ENCODE assay signal across 34 mouse cellular contexts in the genomic region with DNA sequence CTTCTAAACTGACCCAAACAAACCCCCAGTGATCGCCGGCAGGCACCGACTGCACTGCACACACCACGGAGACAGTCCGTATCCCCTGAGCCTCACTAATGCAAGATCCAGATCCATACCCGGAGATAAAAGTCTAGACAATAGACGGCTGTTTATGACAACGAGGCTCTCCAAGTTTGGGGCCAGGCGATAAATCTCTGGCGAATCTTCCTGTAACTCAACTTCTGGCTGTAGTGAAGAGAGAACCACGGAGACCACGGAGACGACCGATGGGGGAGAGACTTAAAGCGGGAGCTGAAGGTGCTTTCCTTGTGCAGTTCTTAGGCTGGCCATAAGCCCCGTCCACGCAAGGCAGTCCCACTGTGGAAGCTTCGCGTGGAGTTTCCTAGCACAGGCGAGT. TPM values are rescaled to one million over a fixed set of nuclear protein-coding genes. Genes with fewer than 3 reads are reported as not detected.
DNase-seq lines count a peak whose midpoint lies in the region; ATAC-seq and TF ChIP-seq lines count a peak whose summit lies in the region.
"Had no signal": no experiment of that assay in that cellular context is flagged by ENCODE, and none has a peak within 500 bp of the region (broad histone marks: within the 10 kb centered on the region; RNA-seq: fewer than 3 reads in every experiment).

No protein-coding gene starts in this region.

- no peak for ATAC-seq in hindbrain, embryonic 14.5 days (ENCODE audit: low FRiP score)
- no peak for ATAC-seq in neural tube, embryonic 11.5 days (ENCODE audit: insufficient read depth, low FRiP score, low TSS enrichment)
- no peak for ATAC-seq in limb, embryonic 14.5 days (ENCODE audit: low FRiP score, low read depth)
- ATAC-seq in neural tube, embryonic 15.5 days (ENCODE audit: low FRiP score), result no peak
- ATAC-seq: CD4-positive, CD25-positive, alpha-beta regulatory T cell, adult 4 months; forebrain, postnatal 0 days; midbrain, embryonic 15.5 days had no signal

- H3K27ac ChIP-seq in hindbrain, embryonic 10.5 days, result no peak overlapping the region
- H3K27ac ChIP-seq in hindbrain, embryonic 14.5 days, result no peak overlapping the region
- no peak overlapping the region for H3K27ac ChIP-seq in neural tube, embryonic 11.5 days (ENCODE audit: low read depth, low read length)
- H3K27ac ChIP-seq in limb, embryonic 14.5 days (replicated peaks; ENCODE audit: low read depth, low read length), result peak overlapping the region; percentile 62; the same call in 1 of the 2 replicates
- H3K27ac ChIP-seq in neural tube, embryonic 15.5 days (replicated peaks), result peak overlapping the region; percentile 80
- H3K27ac ChIP-seq: embryonic facial prominence, embryonic 13.5 days; forebrain, embryonic 10.5 days; hindbrain, embryonic 12.5 days; liver, embryonic 14.5 days; midbrain, embryonic 10.5 days; midbrain, embryonic 15.5 days; stomach, postnatal 0 days had no signal

- DNase-seq in hindbrain, embryonic 10.5 days (ENCODE audit: low spot score), result peak; percentile 41
- no peak for DNase-seq in hindbrain, embryonic 14.5 days (ENCODE audit: low spot score)
- DNase-seq in neural tube, embryonic 11.5 days (ENCODE audit: low spot score), result no peak
- no peak for DNase-seq in neural tube, embryonic 10.5 days (ENCODE audit: extremely low spot score, low spot score)
- DNase-seq in limb, embryonic 14.5 days (ENCODE audit: low spot score), result no peak
- no peak for DNase-seq in embryo, embryonic 11 days
- no peak for DNase-seq in urinary bladder, postnatal 4 days (ENCODE audit: low spot score in 2 of 2)
- DNase-seq: adrenal gland, postnatal 36 days; cerebellum, adult 2 months; cerebellum, postnatal 36 days; forebrain, postnatal 0 days; gastrocnemius, postnatal 10 days; heart, postnatal 14 days; kidney, adult 2 months; kidney, postnatal 14 days; layer of hippocampus, adult 9-11 months; liver; lung, embryonic 14.5 days; lung, postnatal 14 days; right cerebral cortex, postnatal 4 days; thymus, adult 18-20 months; thymus, postnatal 36 days had no signal

- no peaks in the 10 kb centered on the region for H3K36me3 ChIP-seq in hindbrain, embryonic 10.5 days
- H3K36me3 ChIP-seq in hindbrain, embryonic 14.5 days (replicated peaks; ENCODE audit: control insufficient read depth, insufficient read depth), result no peaks in the 10 kb centered on the region
- H3K36me3 ChIP-seq in neural tube, embryonic 11.5 days (ENCODE audit: control insufficient read depth, insufficient read depth, low read length), result no peaks in the 10 kb centered on the region
- no peaks in the 10 kb centered on the region for H3K36me3 ChIP-seq in limb, embryonic 14.5 days (ENCODE audit: control insufficient read depth, insufficient read depth, low read length)
- no peaks in the 10 kb centered on the region for H3K36me3 ChIP-seq in neural tube, embryonic 15.5 days
- H3K36me3 ChIP-seq: embryonic facial prominence, embryonic 13.5 days; forebrain, embryonic 10.5 days; hindbrain, embryonic 12.5 days; midbrain, embryonic 10.5 days; midbrain, embryonic 15.5 days had no signal

- H3K27me3 ChIP-seq in hindbrain, embryonic 10.5 days (ENCODE audit: insufficient read depth, poor library complexity, severe bottlenecking), result peaks cover 100% of the 10 kb centered on the region
- H3K27me3 ChIP-seq in hindbrain, embryonic 14.5 days (ENCODE audit: control insufficient read depth, insufficient read depth, low read length), result peaks cover 100% of the 10 kb centered on the region
- H3K27me3 ChIP-seq in neural tube, embryonic 11.5 days (ENCODE audit: control insufficient read depth, insufficient read depth, low read length), result peaks cover 99% of the 10 kb centered on the region
- peaks cover 89% of the 10 kb centered on the region for H3K27me3 ChIP-seq in limb, embryonic 14.5 days (ENCODE audit: control insufficient read depth, insufficient read depth, low read length)
- H3K27me3 ChIP-seq in neural tube, embryonic 15.5 days (replicated peaks), result peaks cover 81% of the 10 kb centered on the region

- H3K4me2 ChIP-seq in hindbrain, embryonic 14.5 days (replicated peaks), result no peak overlapping the region
- H3K4me2 ChIP-seq in neural tube, embryonic 11.5 days (ENCODE audit: low read depth), result peak overlapping the region; percentile 13
- H3K4me2 ChIP-seq in limb, embryonic 14.5 days (replicated peaks; ENCODE audit: low read depth, low read length, severe bottlenecking), result peak overlapping the region; percentile 24
- peak overlapping the region; percentile 41 for H3K4me2 ChIP-seq in neural tube, embryonic 15.5 days
- H3K4me2 ChIP-seq: embryonic facial prominence, embryonic 13.5 days; hindbrain, embryonic 12.5 days; lung, embryonic 14.5 days; midbrain, embryonic 15.5 days had no signal

- no peak overlapping the region for H3K9ac ChIP-seq in hindbrain, embryonic 14.5 days
- 0 out of 2 replicates have a peak overlapping the region, but pooled peaks have one; percentile 20 for H3K9ac ChIP-seq in neural tube, embryonic 11.5 days (ENCODE audit: low read length)
- H3K9ac ChIP-seq in limb, embryonic 14.5 days (ENCODE audit: low read depth, low read length, severe bottlenecking), result peak overlapping the region; percentile 29; the same call in 1 of the 2 replicates
- H3K9ac ChIP-seq in neural tube, embryonic 15.5 days (replicated peaks), result 0 out of 2 replicates have a peak overlapping the region, but pooled peaks have one; percentile 6
- H3K9ac ChIP-seq: embryonic facial prominence, embryonic 13.5 days; forebrain, postnatal 0 days; hindbrain, embryonic 12.5 days; liver, embryonic 14.5 days; lung, embryonic 14.5 days; midbrain, embryonic 15.5 days had no signal

- H3K9me3 ChIP-seq in hindbrain, embryonic 10.5 days, result no peaks in the 10 kb centered on the region
- H3K9me3 ChIP-seq in hindbrain, embryonic 14.5 days (ENCODE audit: control insufficient read depth, low read length), result no peaks in the 10 kb centered on the region
- no peaks in the 10 kb centered on the region for H3K9me3 ChIP-seq in neural tube, embryonic 11.5 days (ENCODE audit: control insufficient read depth, low read length)
- no peaks in the 10 kb centered on the region for H3K9me3 ChIP-seq in limb, embryonic 14.5 days (ENCODE audit: control insufficient read depth, low read length)
- no peaks in the 10 kb centered on the region for H3K9me3 ChIP-seq in neural tube, embryonic 15.5 days (replicated peaks)
- H3K9me3 ChIP-seq: embryonic facial prominence, embryonic 13.5 days; forebrain, embryonic 10.5 days; hindbrain, embryonic 12.5 days; midbrain, embryonic 10.5 days; midbrain, embryonic 15.5 days had no signal

- no peak overlapping the region for H3K4me3 ChIP-seq in hindbrain, embryonic 10.5 days
- no peak overlapping the region for H3K4me3 ChIP-seq in hindbrain, embryonic 14.5 days (replicated peaks; ENCODE audit: low read length)
- peak overlapping the region; percentile 11; the same call in 1 of the 2 replicates for H3K4me3 ChIP-seq in neural tube, embryonic 11.5 days (ENCODE audit: low read depth, low read length)
- H3K4me3 ChIP-seq in limb, embryonic 14.5 days (replicated peaks; ENCODE audit: low read length), result peak overlapping the region; percentile 13; the same call in 1 of the 2 replicates
- H3K4me3 ChIP-seq in neural tube, embryonic 15.5 days (replicated peaks), result peak overlapping the region; percentile 24
- H3K4me3 ChIP-seq: embryonic facial prominence, embryonic 13.5 days; forebrain, embryonic 10.5 days; hindbrain, embryonic 12.5 days; midbrain, embryonic 10.5 days; midbrain, embryonic 15.5 days had no signal

- no peaks in the 10 kb centered on the region for H3K4me1 ChIP-seq in hindbrain, embryonic 10.5 days (replicated peaks)
- H3K4me1 ChIP-seq in hindbrain, embryonic 14.5 days (replicated peaks; ENCODE audit: control insufficient read depth, insufficient read depth, low read length), result no peaks in the 10 kb centered on the region
- no peaks in the 10 kb centered on the region for H3K4me1 ChIP-seq in neural tube, embryonic 11.5 days (ENCODE audit: control insufficient read depth, insufficient read depth, low read length)
- H3K4me1 ChIP-seq in limb, embryonic 14.5 days (ENCODE audit: control insufficient read depth, insufficient read depth, low read length), result no peaks in the 10 kb centered on the region
- no peaks in the 10 kb centered on the region for H3K4me1 ChIP-seq in neural tube, embryonic 15.5 days
- H3K4me1 ChIP-seq: embryonic facial prominence, embryonic 13.5 days; hindbrain, embryonic 12.5 days; midbrain, embryonic 10.5 days; midbrain, embryonic 15.5 days had no signal

- 3% methylated on average over 20 of the region's 20 CpGs for WGBS in hindbrain, embryonic 10.5 days
- 3% methylated on average over 20 of the region's 20 CpGs for WGBS in hindbrain, embryonic 14.5 days
- 1% methylated on average over 20 of the region's 20 CpGs for WGBS in neural tube, embryonic 11.5 days
- WGBS in limb, embryonic 14.5 days, result 2% methylated on average over 20 of the region's 20 CpGs
- WGBS in neural tube, embryonic 15.5 days, result 2% methylated on average over 20 of the region's 20 CpGs

- no peak for TF ChIP-seq POLR2A in limb, embryonic 14.5 days (IDR thresholded peaks at IDR 0.05; ENCODE audit: borderline replicate concordance, extremely low read depth, insufficient read depth, insufficient read length)

RNA-seq across cellular contexts. Expression of a gene that starts 4.5 kb away (rescaled TPM):
- polyA plus RNA-seq in hindbrain, embryonic 10.5 days (2016; fragmentation: Nextera tagmentation; extraction: Ambion mirVana), result not detected in 2 replicates
- not detected in 2 replicates for polyA plus RNA-seq in hindbrain, embryonic 14.5 days (2014; fragmentation: Nextera tagmentation; extraction: Ambion mirVana)
- polyA plus RNA-seq in neural tube, embryonic 11.5 days (2014; fragmentation: Nextera tagmentation; extraction: Ambion mirVana), result 1.9 and 2.0 TPM in 2 replicates
- polyA plus RNA-seq in limb, embryonic 14.5 days (2012; rRNA removed), result 7.4 and 7.6 TPM in 2 replicates
- 1.4 TPM in 2 replicates for polyA plus RNA-seq in limb, embryonic 14.5 days (2014; fragmentation: Nextera tagmentation; extraction: Ambion mirVana)
- 2.1 and 5.6 TPM in 2 replicates for polyA plus RNA-seq in neural tube, embryonic 15.5 days (2015; fragmentation: Nextera tagmentation; extraction: Ambion mirVana)
- polyA plus RNA-seq: brain, embryonic 14.5 days; CD4-positive, CD25-positive, alpha-beta regulatory T cell, adult 4 months; cerebellum, adult 2 months; embryonic facial prominence, embryonic 13.5 days; forebrain, embryonic 10.5 days; forebrain, postnatal 0 days; heart, embryonic 14.5 days; hindbrain, embryonic 12.5 days; liver, embryonic 14.5 days; lung, embryonic 14.5 days; midbrain, embryonic 10.5 days; midbrain, embryonic 15.5 days; spleen, adult 2 months; stomach, postnatal 0 days had no signal

RNA-seq across cellular contexts. Expression of a gene that starts 13.1 kb away (rescaled TPM):
- polyA plus RNA-seq in hindbrain, embryonic 10.5 days (2016; fragmentation: Nextera tagmentation; extraction: Ambion mirVana), result not detected in 2 replicates
- not detected in 2 replicates for polyA plus RNA-seq in hindbrain, embryonic 14.5 days (2014; fragmentation: Nextera tagmentation; extraction: Ambion mirVana)
- polyA plus RNA-seq in neural tube, embryonic 11.5 days (2014; fragmentation: Nextera tagmentation; extraction: Ambion mirVana), result 3.0 and 4.6 TPM in 2 replicates
- 3.6 and 4.5 TPM in 2 replicates for polyA plus RNA-seq in limb, embryonic 14.5 days (2012; rRNA removed)
- 4.0 and 4.2 TPM in 2 replicates for polyA plus RNA-seq in limb, embryonic 14.5 days (2014; fragmentation: Nextera tagmentation; extraction: Ambion mirVana)
- polyA plus RNA-seq in neural tube, embryonic 15.5 days (2015; fragmentation: Nextera tagmentation; extraction: Ambion mirVana), result 12.7 and 19.7 TPM in 2 replicates
- polyA plus RNA-seq: brain, embryonic 14.5 days; CD4-positive, CD25-positive, alpha-beta regulatory T cell, adult 4 months; cerebellum, adult 2 months; embryonic facial prominence, embryonic 13.5 days; forebrain, embryonic 10.5 days; forebrain, postnatal 0 days; heart, embryonic 14.5 days; hindbrain, embryonic 12.5 days; kidney, adult 2 months; liver, embryonic 14.5 days; lung, embryonic 14.5 days; midbrain, embryonic 10.5 days; midbrain, embryonic 15.5 days; spleen, adult 2 months; stomach, postnatal 0 days had no signal

RNA-seq across cellular contexts. Expression of a gene that starts 16.9 kb away (rescaled TPM):
- not detected in 2 replicates for polyA plus RNA-seq in hindbrain, embryonic 10.5 days (2016; fragmentation: Nextera tagmentation; extraction: Ambion mirVana)
- not detected in 2 replicates for polyA plus RNA-seq in hindbrain, embryonic 14.5 days (2014; fragmentation: Nextera tagmentation; extraction: Ambion mirVana)
- polyA plus RNA-seq in neural tube, embryonic 11.5 days (2014; fragmentation: Nextera tagmentation; extraction: Ambion mirVana), result 58.3 and 60.4 TPM in 2 replicates
- 9.7 and 14.3 TPM in 2 replicates for polyA plus RNA-seq in limb, embryonic 14.5 days (2012; rRNA removed)
- polyA plus RNA-seq in limb, embryonic 14.5 days (2014; fragmentation: Nextera tagmentation; extraction: Ambion mirVana), result 5.8 and 6.0 TPM in 2 replicates
- polyA plus RNA-seq in neural tube, embryonic 15.5 days (2015; fragmentation: Nextera tagmentation; extraction: Ambion mirVana), result 51.3 and 71.0 TPM in 2 replicates
- polyA plus RNA-seq: brain, embryonic 14.5 days; CD4-positive, CD25-positive, alpha-beta regulatory T cell, adult 4 months; cerebellum, adult 2 months; forebrain, embryonic 10.5 days; forebrain, postnatal 0 days; heart, embryonic 14.5 days; hindbrain, embryonic 12.5 days; liver, embryonic 14.5 days; lung, embryonic 14.5 days; midbrain, embryonic 10.5 days; midbrain, embryonic 15.5 days; spleen, adult 2 months; stomach, postnatal 0 days had no signal

RNA-seq across cellular contexts. Expression of a gene that starts 17.5 kb away (rescaled TPM):
- 0.37 and 10.8 TPM in 2 replicates for polyA plus RNA-seq in hindbrain, embryonic 10.5 days (2016; fragmentation: Nextera tagmentation; extraction: Ambion mirVana)
- polyA plus RNA-seq in hindbrain, embryonic 14.5 days (2014; fragmentation: Nextera tagmentation; extraction: Ambion mirVana), result 25.0 and 32.2 TPM in 2 replicates
- 36.3 and 37.3 TPM in 2 replicates for polyA plus RNA-seq in neural tube, embryonic 11.5 days (2014; fragmentation: Nextera tagmentation; extraction: Ambion mirVana)
- polyA plus RNA-seq in limb, embryonic 14.5 days (2012; rRNA removed), result 7.6 and 9.0 TPM in 2 replicates
- polyA plus RNA-seq in limb, embryonic 14.5 days (2014; fragmentation: Nextera tagmentation; extraction: Ambion mirVana), result 2.6 and 3.5 TPM in 2 replicates
- 14.6 and 20.7 TPM in 2 replicates for polyA plus RNA-seq in neural tube, embryonic 15.5 days (2015; fragmentation: Nextera tagmentation; extraction: Ambion mirVana)
- polyA plus RNA-seq: CD4-positive, CD25-positive, alpha-beta regulatory T cell, adult 4 months; forebrain, embryonic 10.5 days; forebrain, postnatal 0 days; midbrain, embryonic 15.5 days had no signal

RNA-seq across cellular contexts. Expression of a gene that starts 26.5 kb away (rescaled TPM):
- polyA plus RNA-seq in hindbrain, embryonic 10.5 days (2016; fragmentation: Nextera tagmentation; extraction: Ambion mirVana), result not detected in 2 replicates
- 0.25 and 0.75 TPM in 2 replicates for polyA plus RNA-seq in hindbrain, embryonic 14.5 days (2014; fragmentation: Nextera tagmentation; extraction: Ambion mirVana)
- 36.1 and 40.0 TPM in 2 replicates for polyA plus RNA-seq in neural tube, embryonic 11.5 days (2014; fragmentation: Nextera tagmentation; extraction: Ambion mirVana)
- 2.1 TPM in 2 replicates for polyA plus RNA-seq in limb, embryonic 14.5 days (2012; rRNA removed)
- 1.1 and 1.3 TPM in 2 replicates for polyA plus RNA-seq in limb, embryonic 14.5 days (2014; fragmentation: Nextera tagmentation; extraction: Ambion mirVana)
- 19.7 and 30.9 TPM in 2 replicates for polyA plus RNA-seq in neural tube, embryonic 15.5 days (2015; fragmentation: Nextera tagmentation; extraction: Ambion mirVana)
- polyA plus RNA-seq: brain, embryonic 14.5 days; CD4-positive, CD25-positive, alpha-beta regulatory T cell, adult 4 months; cerebellum, adult 2 months; embryonic facial prominence, embryonic 13.5 days; forebrain, embryonic 10.5 days; forebrain, postnatal 0 days; heart, embryonic 14.5 days; hindbrain, embryonic 12.5 days; lung, embryonic 14.5 days; midbrain, embryonic 10.5 days; midbrain, embryonic 15.5 days; spleen, adult 2 months; stomach, postnatal 0 days had no signal

Comparison
In these comparisons a context has a peak if more than half of its experiments do, and no peak if none do; other contexts are left out.
1. H3K27ac ChIP-seq: peak in limb, embryonic 14.5 days (single experiment) and neural tube, embryonic 15.5 days (single experiment); none in hindbrain, embryonic 10.5 days (single experiment), hindbrain, embryonic 14.5 days (single experiment) and neural tube, embryonic 11.5 days (single experiment).
2. H3K4me3 ChIP-seq: peak in neural tube, embryonic 11.5 days (single experiment), limb, embryonic 14.5 days (single experiment) and neural tube, embryonic 15.5 days (single experiment); none in hindbrain, embryonic 10.5 days (single experiment) and hindbrain, embryonic 14.5 days (single experiment).